Mouse (Mus musculus) lung, embryonic 14.5 days (tissue): ENCODE measurements around the gene Grn. TPM values are rescaled to one million over a fixed set of nuclear protein-coding genes. Genes with fewer than 3 reads are reported as not detected.

Experiments used
- ATAC-seq: fragments of 200-750 bp; cut with Nextera tagmentation; 2 replicates; pipeline ENCODE4 v1.8.0; 2017; ENCODE audit warnings: mild to moderate bottlenecking, moderate TSS enrichment, moderate library complexity; ENCODE audit not compliant: insufficient read depth
- DNase-seq: peaks from one replicate; pipeline ENCODE4 v3.0.0-alpha.2; 2015
- H3K27ac ChIP-seq: fragments of 300-500 bp; sonication (generic); 2 replicates; pipeline ENCODE4 v1.5.1; 2014; ENCODE audit warnings: low read depth, mild to moderate bottlenecking, moderate library complexity
- H3K27me3 ChIP-seq: fragments of 300-500 bp; sonication (generic); 2 replicates; pipeline ENCODE4 v1.6.1; 2014; ENCODE audit warnings: low read length, control low read depth; ENCODE audit not compliant: insufficient read depth
- H3K36me3 ChIP-seq: fragments of 300-500 bp; sonication (generic); 2 replicates; pipeline ENCODE4 v1.6.1; 2014; ENCODE audit warnings: control low read depth; ENCODE audit not compliant: insufficient read depth
- H3K4me1 ChIP-seq: fragments of 300-500 bp; sonication (generic); 2 replicates; pipeline ENCODE4 v1.6.1; 2014; ENCODE audit warnings: antibody characterized with exemption, control low read depth; ENCODE audit not compliant: insufficient read depth
- H3K4me2 ChIP-seq: fragments of 300-500 bp; sonication (generic); 2 replicates; pipeline ENCODE4 v1.6.1; 2014; ENCODE audit warnings: mild to moderate bottlenecking
- H3K4me3 ChIP-seq: fragments of 300-500 bp; sonication (generic); 2 replicates; pipeline ENCODE4 v1.5.1; 2014; ENCODE audit warnings: low read depth, low read length
- H3K9ac ChIP-seq: fragments of 300-500 bp; sonication (generic); 2 replicates; pipeline ENCODE4 v1.6.1; 2014
- H3K9me3 ChIP-seq: fragments of 300-500 bp; sonication (generic); 2 replicates; pipeline ENCODE4 v1.6.1; 2016; ENCODE audit warnings: low read depth, low read length, control low read depth
- CTCF ChIP-seq: IDR thresholded peaks from 2 replicates; pipeline ENCODE4 v1.5.1; 2016; ENCODE audit warnings: antibody characterized with exemption, low read depth
- WGBS: fragments of 180-500 bp; shearing (Covaris S2); extraction: QIAGEN DNeasy Blood & Tissue Kit; methylation state at CpG from one replicate; pipeline ENCODE4 v1.1.7; 2014; 5-methylcytosine and 5-hydroxymethylcytosine counted together
- polyA plus RNA-seq: library from polyadenylated mRNA; unstranded; fragments of >200 nt; fragmentation: Nextera tagmentation; extraction: Ambion mirVana; gene quantifications from 2 replicates; pipeline ENCODE4 v1.2.1, GENCODE M21; 2014

The Grn gene
- polyA plus RNA-seq, 1 experiment from 2014 or later = 113 TPM

- no peak overlapping the region for H3K27ac ChIP-seq
Observed at GRCm38 (mm10) chr11:102429551-102429950, 564 bp upstream of the Grn start.

GRCm38 (mm10) chr11:102431018-102431645, 1.0 kb downstream of the Grn start:
- H3K4me1 ChIP-seq = 0 out of 2 replicates have a peak, but pooled peaks cover 2% of the 10 kb centered on the region
- WGBS = 0% methylated on average over 7 of the region's 7 CpGs
- DNase-seq (peak; percentile 93), ATAC-seq (peak; percentile 40; the same call in 1 of the 2 replicates)
- no peaks in the 10 kb centered on the region for H3K27me3 ChIP-seq
- TF ChIP-seq CTCF = peak; percentile 84
- H3K9ac ChIP-seq = peak overlapping the region; percentile 58
- H3K36me3 ChIP-seq = peaks cover 24% of the 10 kb centered on the region
- H3K9me3 ChIP-seq = no peaks in the 10 kb centered on the region
- H3K4me3 ChIP-seq = peak overlapping the region; percentile 60
- H3K4me2 ChIP-seq = peak overlapping the region; percentile 92
- H3K27ac ChIP-seq = peak overlapping the region; percentile 83

More at GRCm38 (mm10) chr11:102429551-102429950, 564 bp upstream of the Grn start:
- 0 out of 2 replicates have a peak, but pooled peaks cover 2% of the 10 kb centered on the region for H3K4me1 ChIP-seq
- ATAC-seq (no peak), DNase-seq (no peak)
- H3K9ac ChIP-seq = peak overlapping the region; percentile 54
- H3K27me3 ChIP-seq = no peaks in the 10 kb centered on the region
- peak overlapping the region; percentile 92 for H3K4me2 ChIP-seq
- H3K4me3 ChIP-seq = peak overlapping the region; percentile 60
- WGBS = 36% methylated on average over 3 of the region's 3 CpGs
- H3K9me3 ChIP-seq = no peaks in the 10 kb centered on the region
- TF ChIP-seq CTCF = no peak
- peaks cover 8% of the 10 kb centered on the region for H3K36me3 ChIP-seq

GRCm38 (mm10) chr11:102431728-102432114, 1.6 kb downstream of the Grn start:
- H3K27me3 ChIP-seq = no peaks in the 10 kb centered on the region
- H3K36me3 ChIP-seq = peaks cover 29% of the 10 kb centered on the region
- TF ChIP-seq CTCF = no peak
- no peak overlapping the region for H3K9ac ChIP-seq
- no peak for DNase-seq
- no peak overlapping the region for H3K4me3 ChIP-seq
- no peak for ATAC-seq
- 70% methylated on average over 3 of the region's 3 CpGs for WGBS
- H3K4me1 ChIP-seq = 0 out of 2 replicates have a peak, but pooled peaks cover 2% of the 10 kb centered on the region
- no peak overlapping the region for H3K27ac ChIP-seq
- no peaks in the 10 kb centered on the region for H3K9me3 ChIP-seq
- 0 out of 2 replicates have a peak overlapping the region, but pooled peaks have one; percentile 8 for H3K4me2 ChIP-seq

GRCm38 (mm10) chr11:102432115-102432843, 2.2 kb downstream of the Grn start:
- Histone ChIP-seq H3K36me3 (peaks cover 33% of the 10 kb centered on the region), H3K27ac (no peak overlapping the region), H3K9ac (no peak overlapping the region), H3K4me1 (0 out of 2 replicates have a peak, but pooled peaks cover 2% of the 10 kb centered on the region), H3K4me3 (no peak overlapping the region), H3K9me3 (no peaks in the 10 kb centered on the region), H3K4me2 (0 out of 2 replicates have a peak overlapping the region, but pooled peaks have one; percentile 8), H3K27me3 (no peaks in the 10 kb centered on the region)
- no peak for TF ChIP-seq CTCF
- ATAC-seq (no peak), DNase-seq (no peak)
- 60% methylated on average over 16 of the region's 16 CpGs for WGBS

GRCm38 (mm10) chr11:102432896-102433295, 2.8 kb downstream of the Grn start:
- H3K4me1 ChIP-seq = peaks cover 3% of the 10 kb centered on the region; the same call in 1 of the 2 replicates
- no peak for DNase-seq

GRCm38 (mm10) chr11:102433866-102434265, 3.8 kb downstream of the Grn start:
- Histone ChIP-seq H3K4me3 (no peak overlapping the region), H3K27ac (no peak overlapping the region), H3K9me3 (no peaks in the 10 kb centered on the region), H3K4me2 (no peak overlapping the region), H3K27me3 (no peaks in the 10 kb centered on the region), H3K36me3 (peaks cover 47% of the 10 kb centered on the region), H3K4me1 (peaks cover 6% of the 10 kb centered on the region; the same call in 1 of the 2 replicates), H3K9ac (no peak overlapping the region)
- WGBS = 93% methylated on average over 7 of the region's 7 CpGs
- DNase-seq = no peak
- TF ChIP-seq CTCF = no peak
- ATAC-seq = no peak

More at GRCm38 (mm10) chr11:102432896-102433295, 2.8 kb downstream of the Grn start:
- no peak overlapping the region for H3K27ac ChIP-seq
- 88% methylated on average over 6 of the region's 6 CpGs for WGBS
- H3K4me2 ChIP-seq = no peak overlapping the region
- peaks cover 38% of the 10 kb centered on the region for H3K36me3 ChIP-seq
- H3K9ac ChIP-seq = no peak overlapping the region
- ATAC-seq = no peak
- H3K27me3 ChIP-seq = no peaks in the 10 kb centered on the region
- no peak overlapping the region for H3K4me3 ChIP-seq
- no peak for TF ChIP-seq CTCF
- H3K9me3 ChIP-seq = no peaks in the 10 kb centered on the region

GRCm38 (mm10) chr11:102434406-102434805, 4.3 kb downstream of the Grn start:
- Histone ChIP-seq H3K4me1 (peaks cover 6% of the 10 kb centered on the region; the same call in 1 of the 2 replicates), H3K4me3 (no peak overlapping the region), H3K9ac (no peak overlapping the region), H3K27ac (no peak overlapping the region), H3K9me3 (no peaks in the 10 kb centered on the region), H3K27me3 (no peaks in the 10 kb centered on the region), H3K4me2 (no peak overlapping the region), H3K36me3 (peaks cover 52% of the 10 kb centered on the region)
- peak; percentile 97 for TF ChIP-seq CTCF
- WGBS = 12% methylated on average over 7 of the region's 7 CpGs
- ATAC-seq = peak; percentile 25
- peak; percentile 97 for DNase-seq
